Mouse (Mus musculus): ENCODE data around the gene Mmp25.

- TF ChIP-seq MAX (IDR thresholded peaks at IDR 0.05; ENCODE audit: low read depth), result no peak
- no peak for TF ChIP-seq E2F4 (IDR thresholded peaks at IDR 0.05; ENCODE audit: insufficient read depth)
- no peak for TF ChIP-seq TCF12 (IDR thresholded peaks at IDR 0.05; ENCODE audit: insufficient read depth, poor library complexity, severe bottlenecking)
- no peak for TF ChIP-seq POLR2A (IDR thresholded peaks at IDR 0.05; ENCODE audit: insufficient read length, low read depth)
- TF ChIP-seq MYOD1 (IDR thresholded peaks at IDR 0.05; ENCODE audit: control insufficient read depth in 1 of 3, insufficient read length in 2 of 3, low read depth in 2 of 3), result peak in 1 of 3 experiments; percentile 24
- TF ChIP-seq CEBPB (IDR thresholded peaks at IDR 0.05; ENCODE audit: insufficient read depth, poor library complexity, severe bottlenecking), result no peak
- TF ChIP-seq USF1 (IDR thresholded peaks at IDR 0.05; ENCODE audit: low read depth), result no peak
- TF ChIP-seq POLR2AphosphoS2 (IDR thresholded peaks at IDR 0.05; ENCODE audit: insufficient read length, low read depth), result no peak
Measured at GRCm38 (mm10) chr17:23683856-23684672, 39.0 kb upstream of the Mmp25 start, which contains the start of gene Cldn9.

Measured in myocyte (in vitro differentiated cells).